Mouse (Mus musculus): Measurements from ENCODE around the gene Nr3c2. TPM values are rescaled to one million over a fixed set of nuclear protein-coding genes. Genes with fewer than 3 reads are reported as not detected.

Nr3c2 gene
- polyA plus RNA-seq (2012; rRNA removed): 0.82 and 1.2 TPM in 2 replicates

DNA sequence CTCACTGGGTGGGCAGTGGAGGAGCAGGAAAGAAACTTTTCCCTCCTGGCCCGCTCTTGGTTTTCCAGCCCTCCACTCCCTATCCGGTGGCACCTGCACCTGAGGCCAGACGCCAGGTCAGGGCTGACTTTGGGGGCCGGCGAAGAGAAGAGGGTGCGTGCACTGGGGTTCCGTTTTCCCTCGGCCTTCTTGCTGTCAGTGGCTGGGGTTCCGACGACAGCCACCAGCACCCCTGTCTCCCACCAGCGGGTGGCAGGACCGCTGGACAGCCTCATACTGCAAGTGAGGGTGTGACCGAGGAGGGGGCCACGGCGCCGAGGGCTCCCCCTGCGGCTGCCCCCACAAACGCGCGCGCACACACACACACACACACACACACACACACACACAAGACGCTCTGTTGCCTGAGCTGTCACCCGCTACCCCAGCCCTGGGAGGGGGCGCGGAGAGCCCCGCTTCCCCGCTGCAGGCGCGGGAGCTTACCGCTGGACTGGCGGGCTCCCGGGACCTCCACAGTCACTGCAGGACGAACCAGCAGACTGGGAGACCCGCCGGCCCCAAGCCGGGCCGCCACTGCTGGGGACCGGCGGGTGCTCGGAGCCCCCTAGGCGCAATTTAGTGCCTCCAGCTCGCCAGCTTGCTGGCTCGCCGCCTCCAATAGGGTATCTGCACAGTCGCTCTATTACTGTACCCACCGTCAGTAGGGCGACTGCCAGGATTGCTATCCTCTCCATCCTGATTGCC, at the start of gene Nr3c2:
Gene Nr3c2 (plus strand): TSS at position 32 of the 744 bp plus-strand sequence.

Data from central nervous system, embryonic 14 days (tissue).